ENCODE assay signal across 23 mouse cellular contexts in the genomic region with DNA sequence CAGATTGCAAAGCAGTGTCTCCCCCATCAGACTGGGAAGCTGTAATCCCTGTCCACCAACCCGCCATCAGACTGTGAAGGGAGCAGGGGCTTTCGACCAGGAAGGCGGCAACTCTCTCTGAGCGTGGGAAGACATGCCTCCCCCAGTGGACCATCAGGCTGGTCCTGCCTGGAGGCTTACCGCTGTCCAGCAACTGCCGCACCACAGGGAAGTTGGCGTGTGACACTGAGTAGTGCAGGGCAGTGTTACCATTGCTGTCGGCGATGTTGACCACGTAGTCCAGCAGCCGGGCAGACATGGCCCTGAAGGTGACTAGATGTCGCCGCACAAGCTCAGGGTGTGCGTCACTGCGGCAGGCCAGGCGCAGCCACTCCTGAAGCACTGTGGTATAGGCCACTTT. TPM values are rescaled to one million over a fixed set of nuclear protein-coding genes. Genes with fewer than 3 reads are reported as not detected.
A peak's percentile ranks its signal among the peaks of the same experiment; 100 is the strongest.
DNase-seq lines count a peak whose midpoint lies in the region; ATAC-seq and TF ChIP-seq lines count a peak whose summit lies in the region.
"Had no signal": no experiment of that assay in that cellular context is flagged by ENCODE, and none has a peak within 500 bp of the region (broad histone marks: within the 10 kb centered on the region; RNA-seq: fewer than 3 reads in every experiment).

No protein-coding gene starts in this region.

- H3K4me3 ChIP-seq in megakaryocyte, embryonic 14.5 days (replicated peaks): peak overlapping the region; percentile 19
- peak overlapping the region; percentile 1 for H3K4me3 ChIP-seq in ES-Bruce4 (ENCODE audit: low read depth, low read length)
- no peak overlapping the region for H3K4me3 ChIP-seq in myocyte
- H3K4me3 ChIP-seq: heart, adult 2 months; heart, embryonic 10.5 days; heart, embryonic 13.5 days; hindbrain, embryonic 12.5 days; hindbrain, embryonic 15.5 days had no signal

- peaks cover 11% of the 10 kb centered on the region for H3K4me1 ChIP-seq in megakaryocyte, embryonic 14.5 days
- H3K4me1 ChIP-seq in ES-Bruce4 (ENCODE audit: control insufficient read depth, insufficient read depth, low read length): peaks cover 3% of the 10 kb centered on the region
- H3K4me1 ChIP-seq: hindbrain, embryonic 15.5 days had no signal

- no peak for ATAC-seq in megakaryocyte, adult 5-6 weeks (ENCODE audit: poor library complexity, severe bottlenecking)
- ATAC-seq: forebrain, embryonic 14.5 days; intestine, postnatal 0 days had no signal

- no peak overlapping the region for H3K9ac ChIP-seq in ES-Bruce4 (ENCODE audit: low read depth, poor library complexity, severe bottlenecking)
- H3K9ac ChIP-seq: heart, embryonic 13.5 days; hindbrain, embryonic 12.5 days; hindbrain, embryonic 15.5 days had no signal

- TF ChIP-seq POLR2A in ES-Bruce4 (IDR thresholded peaks at IDR 0.05; ENCODE audit: insufficient read depth, low read length): no peak
- no peak for TF ChIP-seq POLR2A in myocyte (IDR thresholded peaks at IDR 0.05; ENCODE audit: insufficient read length, low read depth)

- no peaks in the 10 kb centered on the region for H3K79me2 ChIP-seq in myocyte (ENCODE audit: control insufficient read depth, insufficient read depth)

- H3K36me3 ChIP-seq in megakaryocyte, embryonic 14.5 days (replicated peaks; ENCODE audit: low read length): peaks cover 17% of the 10 kb centered on the region
- H3K36me3 ChIP-seq in ES-Bruce4 (ENCODE audit: control insufficient read depth, insufficient read depth, low read length, poor library complexity, severe bottlenecking) (peaks cover 34% of the 10 kb centered on the region), myocyte (ENCODE audit: control insufficient read depth, insufficient read depth) (peaks cover 42% of the 10 kb centered on the region)
- H3K36me3 ChIP-seq: G1E had no signal

- no peak overlapping the region for H3ac ChIP-seq in myocyte (ENCODE audit: control insufficient read depth, insufficient read length)

- TF ChIP-seq EP300 in ES-Bruce4 (IDR thresholded peaks at IDR 0.05; ENCODE audit: insufficient read depth, low read depth, low read length): peak; percentile 67; the same call in 1 of the 2 replicates

- peaks cover 19% of the 10 kb centered on the region for H3K27me3 ChIP-seq in megakaryocyte, embryonic 14.5 days (replicated peaks)
- H3K27me3 ChIP-seq in ES-Bruce4 (ENCODE audit: control insufficient read depth, insufficient read depth, low read length, poor library complexity, severe bottlenecking) (no peaks in the 10 kb centered on the region), myocyte (ENCODE audit: control insufficient read depth, insufficient read depth, insufficient read length) (no peaks in the 10 kb centered on the region)
- H3K27me3 ChIP-seq: CH12.LX; heart, embryonic 13.5 days; hindbrain, embryonic 12.5 days; hindbrain, embryonic 15.5 days had no signal

- no peak for TF ChIP-seq CTCF in ES-Bruce4 (IDR thresholded peaks at IDR 0.05; ENCODE audit: low read depth, low read length)

- DNase-seq in cerebellum, postnatal 10 days: peak; percentile 49 to 50
- DNase-seq in cerebellum, postnatal 4 days (ENCODE audit: low spot score in 2 of 2): no peak
- no peak for DNase-seq in thymus, postnatal 4 days
- DNase-seq: adrenal gland, adult 2 months; adrenal gland, postnatal 14 days; B cell, adult 2 months; cerebellum, adult 11 months; cerebellum, adult 2 months; embryo, embryonic 11 days; gastrocnemius, postnatal 25 days; heart, adult 2 months had no signal

- H3K4me2 ChIP-seq in myocyte (ENCODE audit: low read depth): no peak overlapping the region
- H3K4me2 ChIP-seq: heart, embryonic 13.5 days; hindbrain, embryonic 12.5 days; hindbrain, embryonic 15.5 days had no signal

- peaks cover 8% of the 10 kb centered on the region for H3K9me3 ChIP-seq in megakaryocyte, embryonic 14.5 days
- H3K9me3 ChIP-seq in ES-Bruce4 (replicated peaks; ENCODE audit: control insufficient read depth, insufficient read depth, low read length, poor library complexity, severe bottlenecking): no peaks in the 10 kb centered on the region
- H3K9me3 ChIP-seq: G1E; heart, embryonic 10.5 days; heart, embryonic 13.5 days; hindbrain, embryonic 12.5 days; hindbrain, embryonic 15.5 days had no signal

- H3K27ac ChIP-seq in ES-Bruce4 (ENCODE audit: insufficient read depth, low read length): peak overlapping the region; percentile 74
- H3K27ac ChIP-seq: heart, adult 2 months; heart, embryonic 10.5 days; heart, embryonic 13.5 days; hindbrain, embryonic 12.5 days; hindbrain, embryonic 15.5 days had no signal

TF ChIP-seq in myocyte, 11 proteins besides CTCF, POLR2A, EP300 and RAD21:
- TF ChIP-seq MAX (IDR thresholded peaks at IDR 0.05; ENCODE audit: low read depth) (no peak), POLR2AphosphoS2 (IDR thresholded peaks at IDR 0.05; ENCODE audit: insufficient read length, low read depth) (peak; percentile 43), TCF3 (IDR thresholded peaks at IDR 0.05; ENCODE audit: insufficient read length, low read depth) (no peak), MYOG (IDR thresholded peaks at IDR 0.05; ENCODE audit: control insufficient read depth in 1 of 3, insufficient read depth in 1 of 3, insufficient read length in 2 of 3, low read depth in 2 of 3) (no peak)
TF ChIP-seq in myocyte: peak in this region for 1.

RNA-seq across cellular contexts. Expression of gene Spc24, which starts 14.2 kb away (rescaled TPM):
- polyA plus RNA-seq in megakaryocyte, embryonic 14.5 days (2012; ENCODE audit: insufficient read depth, low replicate concordance): 19.2 and 58.4 TPM in 2 replicates
- total RNA-seq in megakaryocyte, adult 5-6 weeks (2015): 49.8 and 57.8 TPM in 2 replicates
- 127 and 156 TPM in 2 replicates for total RNA-seq in megakaryocyte, adult 5-6 weeks (2017)
- polyA plus RNA-seq in ES-Bruce4 (2011; ENCODE audit: insufficient read depth, insufficient read length, low read depth, missing spikeins) (56.6 and 62.5 TPM in 2 replicates), myocyte (2012; fragmentation: generic; extraction: Trizol) (31.0 TPM)

RNA-seq across cellular contexts. Expression of gene Kank2, which starts 24.2 kb away (rescaled TPM):
- polyA plus RNA-seq in megakaryocyte, embryonic 14.5 days (2012; ENCODE audit: insufficient read depth, low replicate concordance): 0.51 TPM in 1 of 2 replicates, not detected in the other
- 0.73 and 1.2 TPM in 2 replicates for total RNA-seq in megakaryocyte, adult 5-6 weeks (2015)
- total RNA-seq in megakaryocyte, adult 5-6 weeks (2017): 0.49 and 1.1 TPM in 2 replicates
- 62.3 and 63.5 TPM in 2 replicates for polyA plus RNA-seq in ES-Bruce4 (2011; ENCODE audit: insufficient read depth, insufficient read length, low read depth, missing spikeins)
- polyA plus RNA-seq in myocyte (2012; fragmentation: generic; extraction: Trizol): 49.4 TPM
- polyA plus RNA-seq: G1E had no signal

RNA-seq across cellular contexts. Expression of gene Ldlr, which starts 51.1 kb away (rescaled TPM):
- 26.9 and 39.5 TPM in 2 replicates for polyA plus RNA-seq in megakaryocyte, embryonic 14.5 days (2012; ENCODE audit: insufficient read depth, low replicate concordance)
- total RNA-seq in megakaryocyte, adult 5-6 weeks (2015): 23.8 and 25.6 TPM in 2 replicates
- total RNA-seq in megakaryocyte, adult 5-6 weeks (2017): 50.1 and 51.5 TPM in 2 replicates
- polyA plus RNA-seq in ES-Bruce4 (2011; ENCODE audit: insufficient read depth, insufficient read length, low read depth, missing spikeins) (79.3 and 80.6 TPM in 2 replicates), myocyte (2012; fragmentation: generic; extraction: Trizol) (106 TPM)

Comparison
In these comparisons a context has a peak if more than half of its experiments do, and no peak if none do; other contexts are left out.
1. DNase-seq: peak in cerebellum, postnatal 10 days (2 of 2); none in cerebellum, postnatal 4 days (0 of 2) and thymus, postnatal 4 days (single experiment).
2. RNA of gene Kank2, which starts 24.2 kb away (polyA plus RNA-seq): 62.3 to 63.5 TPM in ES-Bruce4 and 49.4 TPM in myocyte (single experiment); 0.51 TPM in megakaryocyte, embryonic 14.5 days; every median in the first group is over 10 times any median in the second.